Mouse (Mus musculus) midbrain, embryonic 14.5 days (tissue): ENCODE results near the gene Cxadr. TPM values are rescaled to one million over a fixed set of nuclear protein-coding genes. Genes with fewer than 3 reads are reported as not detected.

Experiments
- ATAC-seq: fragments of 200-750 bp; cut with Nextera tagmentation; 2 replicates; pipeline ENCODE4 v1.8.0; 2017; ENCODE audit warnings: moderate number of reproducible peaks, moderate library complexity; ENCODE audit not compliant: low FRiP score, low TSS enrichment
- DNase-seq: peaks from one replicate; pipeline ENCODE4 v3.0.0-alpha.2; 2015
- H3K27ac ChIP-seq: fragments of 300-500 bp; sonication (generic); replicated peaks from 2 replicates; pipeline ENCODE4 v1.5.1; 2014; ENCODE audit warnings: mild to moderate bottlenecking, low read depth, low read length, moderate library complexity
- H3K27me3 ChIP-seq: fragments of 300-500 bp; sonication (generic); 2 replicates; pipeline ENCODE4 v1.6.1; 2014; ENCODE audit warnings: low read length, control low read depth, mixed read lengths; ENCODE audit not compliant: control insufficient read depth, insufficient read depth
- H3K36me3 ChIP-seq: fragments of 300-500 bp; sonication (generic); 2 replicates; pipeline ENCODE4 v1.6.1; 2014; ENCODE audit warnings: low read length, control low read depth; ENCODE audit not compliant: control insufficient read depth, insufficient read depth
- H3K4me1 ChIP-seq: fragments of 300-500 bp; sonication (generic); 2 replicates; pipeline ENCODE4 v1.6.1; 2014; ENCODE audit warnings: mild to moderate bottlenecking, antibody characterized with exemption, low read length, control low read depth; ENCODE audit not compliant: control insufficient read depth, insufficient read depth
- H3K4me2 ChIP-seq: fragments of 300-500 bp; sonication (generic); 2 replicates; pipeline ENCODE4 v1.6.1; 2014; ENCODE audit warnings: mild to moderate bottlenecking, low read length, moderate library complexity
- H3K4me3 ChIP-seq: fragments of 300-500 bp; sonication (generic); replicated peaks from 2 replicates; pipeline ENCODE4 v1.5.1; 2014; ENCODE audit warnings: low read depth, low read length
- H3K9ac ChIP-seq: fragments of 300-500 bp; sonication (generic); replicated peaks from 2 replicates; pipeline ENCODE4 v1.6.1; 2014; ENCODE audit warnings: mild to moderate bottlenecking, low read length, moderate library complexity
- H3K9me3 ChIP-seq: fragments of 300-500 bp; sonication (generic); 2 replicates; pipeline ENCODE4 v1.6.1; 2016; ENCODE audit warnings: low read length, control low read depth, mixed read lengths; ENCODE audit not compliant: control insufficient read depth
- WGBS: fragments of 180-500 bp; shearing (Covaris S2); extraction: QIAGEN DNeasy Blood & Tissue Kit; methylation state at CpG from one replicate; pipeline ENCODE4 v1.1.7; 2014; 5-methylcytosine and 5-hydroxymethylcytosine counted together
- polyA plus RNA-seq: library from polyadenylated mRNA; unstranded; fragments of >200 nt; fragmentation: Nextera tagmentation; extraction: Ambion mirVana; gene quantifications from 2 replicates; pipeline ENCODE4 v1.2.1, GENCODE M21; 2014

Cxadr gene
- polyA plus RNA-seq, 1 experiment from 2014 or later: 124 TPM

DNA sequence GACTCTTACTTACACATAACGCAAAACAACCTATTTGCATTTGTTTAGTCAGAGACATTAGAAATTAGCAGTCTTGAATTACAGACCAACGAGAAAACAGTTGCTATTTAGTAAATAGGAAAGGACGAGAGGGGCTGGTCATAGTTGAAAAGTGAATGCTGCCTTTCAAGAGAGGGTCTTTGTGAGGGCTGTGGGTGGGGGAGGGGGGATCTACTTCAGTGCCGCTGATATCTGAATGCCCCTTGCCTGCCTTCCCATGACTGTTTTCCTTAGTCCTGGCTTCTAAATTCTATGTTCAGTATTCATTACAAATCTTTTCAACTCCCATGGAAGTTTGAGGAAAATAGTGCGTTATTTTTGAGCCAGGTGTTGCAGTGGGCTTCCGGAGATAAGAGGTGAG, 12.7 kb downstream of the Cxadr start:
- no peak for ATAC-seq
- 33% methylated on average over 6 of the region's 6 CpGs for whole genome bisulfite sequencing
- Histone ChIP-seq H3K27ac (peak overlapping the region; percentile 37; the same call in 1 of the 2 replicates), H3K9ac (0 out of 2 replicates have a peak overlapping the region, but pooled peaks have one; percentile 9), H3K9me3 (no peaks in the 10 kb centered on the region), H3K36me3 (0 out of 2 replicates have a peak, but pooled peaks cover 3% of the 10 kb centered on the region), H3K4me1 (peaks cover 17% of the 10 kb centered on the region), H3K4me3 (peak overlapping the region; percentile 7; the same call in 1 of the 2 replicates), H3K4me2 (peak overlapping the region; percentile 40), H3K27me3 (no peaks in the 10 kb centered on the region)
- DNase-seq: peak; percentile 37

DNA sequence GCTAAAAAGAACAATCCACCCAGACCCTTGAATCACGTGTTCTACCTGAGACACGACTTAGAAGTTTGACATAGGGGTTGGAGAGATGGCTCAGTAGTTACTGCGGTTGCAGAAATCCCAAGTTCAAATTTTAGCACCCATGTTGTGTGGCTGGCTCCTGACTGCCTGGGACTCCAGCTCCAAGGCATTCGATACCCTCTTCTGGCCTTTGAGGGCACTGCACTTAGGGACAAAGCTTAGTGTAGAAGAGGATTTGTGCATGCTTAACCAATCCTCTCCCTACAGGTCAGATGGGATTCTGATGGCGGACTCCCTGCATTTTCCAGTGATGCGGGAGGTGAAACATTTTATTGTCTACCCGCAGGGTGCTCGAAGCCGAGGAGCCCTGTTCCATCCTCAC, 15.6 kb downstream of the Cxadr start:
- DNase-seq (peak; percentile 71), ATAC-seq (no peak)
- Histone ChIP-seq H3K4me1 (peaks cover 28% of the 10 kb centered on the region), H3K4me3 (no peak overlapping the region), H3K36me3 (no peaks in the 10 kb centered on the region), H3K27me3 (no peaks in the 10 kb centered on the region), H3K9ac (no peak overlapping the region), H3K9me3 (no peaks in the 10 kb centered on the region), H3K4me2 (no peak overlapping the region), H3K27ac (no peak overlapping the region)
- WGBS: 84% methylated on average over 9 of the region's 9 CpGs

GRCm38 (mm10) chr16:78317960-78318359, 16.7 kb downstream of the Cxadr start:
- Histone ChIP-seq H3K4me1 (peaks cover 36% of the 10 kb centered on the region), H3K27ac (no peak overlapping the region), H3K9me3 (no peaks in the 10 kb centered on the region), H3K27me3 (no peaks in the 10 kb centered on the region), H3K9ac (no peak overlapping the region), H3K36me3 (no peaks in the 10 kb centered on the region), H3K4me2 (no peak overlapping the region), H3K4me3 (no peak overlapping the region)
- DNase-seq: no peak
- WGBS: 90% methylated on average over 7 of the region's 7 CpGs
- ATAC-seq: no peak

DNA sequence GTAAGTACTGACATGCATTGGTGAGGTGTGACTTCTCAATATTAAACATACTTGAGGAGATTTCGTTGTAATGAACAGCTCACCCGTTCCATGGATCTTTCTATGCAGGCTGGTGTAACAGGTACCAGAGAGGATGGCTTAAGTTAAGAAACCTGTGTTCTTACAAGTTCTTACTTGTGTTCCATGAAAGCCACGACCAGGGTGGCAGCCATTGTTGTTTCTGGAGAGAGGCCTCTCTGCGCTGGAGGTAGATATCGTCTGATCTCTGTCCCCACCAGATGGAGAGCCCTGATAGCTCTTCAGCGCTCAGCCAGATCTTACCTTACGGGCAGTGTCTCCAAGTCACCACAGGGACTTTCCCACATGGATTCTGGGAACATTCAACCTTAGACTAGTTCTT, 18.4 kb downstream of the Cxadr start:
- no peaks in the 10 kb centered on the region for H3K36me3 ChIP-seq
- no peak overlapping the region for H3K27ac ChIP-seq
- no peak overlapping the region for H3K4me2 ChIP-seq
- no peaks in the 10 kb centered on the region for H3K27me3 ChIP-seq
- ATAC-seq (no peak), DNase-seq (no peak)
- no peaks in the 10 kb centered on the region for H3K9me3 ChIP-seq
- H3K4me1 ChIP-seq: peaks cover 22% of the 10 kb centered on the region
- H3K9ac ChIP-seq: no peak overlapping the region
- WGBS: 67% methylated on average over 7 of the region's 7 CpGs
- H3K4me3 ChIP-seq: no peak overlapping the region

DNA sequence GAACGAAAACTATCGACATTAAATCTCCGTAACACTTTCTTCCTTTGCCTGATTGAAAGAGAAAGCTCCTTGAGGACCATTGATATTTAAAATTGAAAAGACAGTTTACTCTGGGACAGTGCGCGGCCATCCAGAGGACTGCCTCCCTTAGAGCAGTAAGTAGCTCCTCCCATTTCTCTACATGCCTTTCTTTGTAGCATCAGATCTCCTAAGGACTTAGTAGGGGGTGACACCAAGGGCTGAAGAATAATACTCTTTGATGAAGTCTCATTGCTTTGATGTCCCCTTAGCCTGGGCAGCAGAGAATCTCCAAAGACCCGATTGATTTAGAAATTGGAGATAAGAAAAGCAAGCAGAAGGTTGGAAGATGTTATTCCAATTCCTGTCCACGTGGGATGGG, 20.3 kb downstream of the Cxadr start:
- ATAC-seq (0 out of 2 replicates have a peak, but pooled peaks have one; percentile 48), DNase-seq (peak; percentile 32)
- Histone ChIP-seq H3K4me1 (peaks cover 22% of the 10 kb centered on the region), H3K9me3 (no peaks in the 10 kb centered on the region), H3K36me3 (peaks cover 14% of the 10 kb centered on the region), H3K4me3 (no peak overlapping the region), H3K27ac (0 out of 2 replicates have a peak overlapping the region, but pooled peaks have one; percentile 33), H3K9ac (no peak overlapping the region), H3K4me2 (peak overlapping the region; percentile 12), H3K27me3 (no peaks in the 10 kb centered on the region)
- 2% methylated on average over 7 of the region's 7 CpGs for WGBS

- peaks cover 22% of the 10 kb centered on the region for H3K4me1 ChIP-seq
- no peaks in the 10 kb centered on the region for H3K9me3 ChIP-seq
- H3K36me3 ChIP-seq: peaks cover 20% of the 10 kb centered on the region
- no peak overlapping the region for H3K4me3 ChIP-seq
- peak overlapping the region; percentile 12 for H3K4me2 ChIP-seq
- DNase-seq: peak; percentile 59
- 4% methylated on average over 7 of the region's 7 CpGs for WGBS
- H3K27ac ChIP-seq: 0 out of 2 replicates have a peak overlapping the region, but pooled peaks have one; percentile 33
- H3K27me3 ChIP-seq: no peaks in the 10 kb centered on the region
- no peak; the same call in 1 of the 2 replicates for ATAC-seq
- no peak overlapping the region for H3K9ac ChIP-seq
Measured at GRCm38 (mm10) chr16:78322140-78322539, 20.9 kb downstream of the Cxadr start.

DNA sequence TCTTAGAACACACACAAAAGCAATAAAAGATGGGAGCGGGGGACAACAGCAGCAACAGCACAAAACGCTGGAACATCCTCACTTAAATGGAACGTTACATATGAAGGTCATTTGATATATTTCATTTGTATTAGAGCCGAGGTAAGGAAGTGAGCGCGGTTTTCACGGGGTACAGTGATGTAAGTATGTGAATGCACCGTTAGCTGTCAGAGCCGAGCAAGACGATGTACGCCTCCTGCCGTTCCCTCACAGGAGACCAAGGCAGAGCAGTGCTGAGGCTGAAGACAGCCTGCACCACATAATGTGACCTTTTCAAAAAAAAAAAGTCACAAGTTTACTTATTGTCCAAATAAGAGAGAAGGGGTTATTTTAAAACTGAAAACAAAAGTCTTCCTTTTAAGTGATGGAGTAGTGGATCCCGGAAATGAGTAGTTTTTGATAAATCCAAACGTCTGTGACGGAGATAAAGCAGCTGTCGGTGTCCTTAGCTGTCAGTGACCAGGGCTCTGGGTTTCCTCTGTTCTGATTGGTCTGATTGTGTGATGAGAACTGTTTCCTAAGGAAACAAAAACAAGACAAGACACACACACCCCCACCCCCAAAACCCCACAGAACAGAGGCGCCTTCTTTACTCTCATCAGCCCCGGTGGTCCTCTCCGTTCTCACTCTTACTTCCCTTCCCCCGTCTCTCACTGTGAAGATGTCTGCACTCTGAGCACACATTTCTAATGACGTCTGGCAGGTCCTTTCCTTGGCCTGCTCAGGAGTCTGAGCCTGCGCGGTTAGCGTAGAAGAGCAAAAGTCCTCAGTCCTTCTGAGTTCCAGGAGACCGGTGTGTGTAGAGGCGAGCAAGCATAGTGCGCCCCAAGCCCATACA, 24.9 kb downstream of the Cxadr start:
- Histone ChIP-seq H3K9me3 (no peaks in the 10 kb centered on the region), H3K4me3 (no peak overlapping the region), H3K4me1 (peaks cover 17% of the 10 kb centered on the region), H3K27me3 (no peaks in the 10 kb centered on the region), H3K27ac (no peak overlapping the region), H3K9ac (no peak overlapping the region), H3K36me3 (peaks cover 54% of the 10 kb centered on the region), H3K4me2 (no peak overlapping the region)
- ATAC-seq: no peak
- WGBS: 88% methylated on average over 27 of the region's 27 CpGs
- no peak for DNase-seq

DNA sequence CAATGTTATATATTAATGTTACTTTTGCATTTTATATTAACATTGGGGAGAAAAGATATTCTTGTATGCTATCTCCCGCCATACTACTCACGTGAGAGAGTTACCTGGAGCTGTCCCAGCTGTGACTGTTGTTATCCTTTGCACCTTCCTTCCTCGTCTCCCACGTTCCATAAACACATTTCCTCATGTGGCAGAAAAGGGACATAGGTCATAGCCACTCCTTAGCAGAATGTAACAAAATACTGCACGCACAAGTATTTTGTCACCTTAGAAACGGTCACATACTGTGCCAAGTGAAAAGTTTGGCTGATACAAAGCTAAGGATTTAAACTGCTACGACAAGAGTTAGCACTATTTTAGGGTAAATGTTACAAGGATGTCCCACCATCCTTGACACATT, 26.3 kb downstream of the Cxadr start:
- WGBS: 96% methylated on average over 7 of the region's 7 CpGs
- H3K27ac ChIP-seq: no peak overlapping the region

GRCm38 (mm10) chr16:78327999-78328398, 26.7 kb downstream of the Cxadr start:
- H3K4me2 ChIP-seq: no peak overlapping the region
- ATAC-seq (no peak), DNase-seq (no peak)
- no peak overlapping the region for H3K4me3 ChIP-seq
- peaks cover 68% of the 10 kb centered on the region for H3K36me3 ChIP-seq
- no peaks in the 10 kb centered on the region for H3K27me3 ChIP-seq
- no peak overlapping the region for H3K27ac ChIP-seq
- WGBS: 96% methylated on average over 12 of the region's 12 CpGs
- no peak overlapping the region for H3K9ac ChIP-seq
- peaks cover under 1% of the 10 kb centered on the region; the same call in 1 of the 2 replicates for H3K4me1 ChIP-seq
- no peaks in the 10 kb centered on the region for H3K9me3 ChIP-seq

More for the DNA sequence above, 26.3 kb downstream of the Cxadr start:
- Histone ChIP-seq H3K4me2 (no peak overlapping the region), H3K4me3 (no peak overlapping the region), H3K4me1 (peaks cover 5% of the 10 kb centered on the region; the same call in 1 of the 2 replicates), H3K9ac (no peak overlapping the region), H3K9me3 (no peaks in the 10 kb centered on the region), H3K27me3 (no peaks in the 10 kb centered on the region), H3K36me3 (peaks cover 64% of the 10 kb centered on the region)
- DNase-seq (no peak), ATAC-seq (no peak)
